Mouse (Mus musculus) adrenal gland, adult (tissue): ENCODE measurements around the gene Bach2.

ENCODE experiments used
- DNase-seq, 2 experiments: peaks; one replicate each; pipeline ENCODE4 v3.0.0; 2022 to 2023; ENCODE audit warnings: low spot score in 1 of 2; ENCODE audit not compliant: inconsistent age in 2 of 2

Bach2 gene

DNA sequence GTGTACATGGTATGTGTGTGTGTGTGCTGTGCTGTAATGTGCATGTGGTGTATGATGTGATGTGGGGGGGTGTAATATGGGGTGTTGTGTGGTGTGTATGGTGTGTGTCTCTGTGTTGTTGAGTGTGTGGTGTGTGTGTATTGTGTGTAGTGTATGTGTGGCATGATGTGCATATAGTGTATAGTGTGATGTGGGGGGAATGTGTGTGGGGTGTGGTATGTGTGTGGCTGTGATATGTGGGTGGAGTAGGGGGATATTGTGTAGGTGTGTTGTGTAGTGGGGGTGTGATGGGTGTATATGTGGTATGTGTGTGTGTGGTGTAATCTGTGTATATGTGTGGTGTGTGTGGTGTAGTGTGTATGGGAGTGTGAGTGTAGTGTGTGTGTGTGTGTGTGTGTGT, 15.0 kb upstream of the Bach2 start:
- DNase-seq, result no peak

GRCm38 (mm10) chr4:32225191-32225590, 13.4 kb upstream of the Bach2 start:
- DNase-seq, result no peak

- DNase-seq, result no peak
Measured at GRCm38 (mm10) chr4:32227970-32228557, 10.5 kb upstream of the Bach2 start.

DNA sequence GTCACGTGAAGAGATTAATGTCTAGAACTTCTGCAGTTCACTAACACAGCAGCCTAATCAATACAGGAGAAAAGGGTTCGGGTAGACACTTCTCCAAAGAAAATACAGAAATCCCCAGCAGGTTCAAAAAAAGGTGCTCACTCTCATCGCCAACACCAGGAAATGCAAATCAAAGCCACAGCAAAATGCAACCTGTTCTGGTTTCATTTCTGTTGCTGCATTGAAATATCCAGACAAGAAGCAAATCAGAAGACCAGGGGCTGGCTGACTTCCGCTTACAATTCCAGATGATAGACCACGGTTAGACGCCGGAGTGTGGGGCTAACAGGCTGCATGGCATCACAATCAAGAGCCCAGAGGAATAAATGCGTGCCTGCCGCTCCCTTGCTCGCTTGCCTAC, 9.3 kb upstream of the Bach2 start:
- DNase-seq, result no peak

DNA sequence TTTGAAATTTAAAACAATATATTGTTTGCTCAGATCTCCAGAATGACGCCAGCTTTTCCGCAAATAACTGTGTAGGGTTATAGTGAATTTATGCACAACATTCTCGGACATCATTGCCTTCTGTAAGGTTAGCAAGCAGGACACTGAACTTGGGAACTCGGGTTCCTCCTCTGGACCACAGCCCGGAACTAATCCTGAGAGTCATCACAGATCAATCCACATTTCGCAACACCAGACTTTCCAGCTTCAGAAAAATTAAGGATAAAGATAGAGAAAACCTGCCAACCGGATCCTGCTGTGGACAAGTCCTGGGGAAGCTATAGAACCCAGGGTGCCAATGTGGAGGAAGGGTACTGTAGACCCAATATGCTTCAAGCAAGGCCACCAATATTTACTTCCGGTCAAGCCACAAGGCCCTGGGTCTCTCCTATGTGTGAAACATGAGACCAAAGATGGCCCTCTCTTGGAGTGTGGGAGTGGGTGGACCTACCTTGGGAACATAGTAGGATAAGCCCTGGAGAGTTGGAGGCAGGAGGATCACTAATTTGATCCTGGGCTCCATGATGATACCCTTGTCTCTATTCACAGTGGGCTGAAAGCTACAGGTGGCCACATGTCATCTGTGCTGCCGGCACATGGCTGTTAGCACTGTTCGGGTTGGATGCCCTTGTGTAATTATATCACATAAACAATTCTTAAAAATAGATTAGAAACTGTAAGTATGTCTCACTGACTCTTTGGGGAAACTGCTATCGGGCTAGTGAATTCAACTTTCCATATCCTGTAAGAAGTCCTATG, 7.1 kb upstream of the Bach2 start:
- no peak for DNase-seq

GRCm38 (mm10) chr4:32235920-32236705, 2.5 kb upstream of the Bach2 start:
- no peak for DNase-seq

DNA sequence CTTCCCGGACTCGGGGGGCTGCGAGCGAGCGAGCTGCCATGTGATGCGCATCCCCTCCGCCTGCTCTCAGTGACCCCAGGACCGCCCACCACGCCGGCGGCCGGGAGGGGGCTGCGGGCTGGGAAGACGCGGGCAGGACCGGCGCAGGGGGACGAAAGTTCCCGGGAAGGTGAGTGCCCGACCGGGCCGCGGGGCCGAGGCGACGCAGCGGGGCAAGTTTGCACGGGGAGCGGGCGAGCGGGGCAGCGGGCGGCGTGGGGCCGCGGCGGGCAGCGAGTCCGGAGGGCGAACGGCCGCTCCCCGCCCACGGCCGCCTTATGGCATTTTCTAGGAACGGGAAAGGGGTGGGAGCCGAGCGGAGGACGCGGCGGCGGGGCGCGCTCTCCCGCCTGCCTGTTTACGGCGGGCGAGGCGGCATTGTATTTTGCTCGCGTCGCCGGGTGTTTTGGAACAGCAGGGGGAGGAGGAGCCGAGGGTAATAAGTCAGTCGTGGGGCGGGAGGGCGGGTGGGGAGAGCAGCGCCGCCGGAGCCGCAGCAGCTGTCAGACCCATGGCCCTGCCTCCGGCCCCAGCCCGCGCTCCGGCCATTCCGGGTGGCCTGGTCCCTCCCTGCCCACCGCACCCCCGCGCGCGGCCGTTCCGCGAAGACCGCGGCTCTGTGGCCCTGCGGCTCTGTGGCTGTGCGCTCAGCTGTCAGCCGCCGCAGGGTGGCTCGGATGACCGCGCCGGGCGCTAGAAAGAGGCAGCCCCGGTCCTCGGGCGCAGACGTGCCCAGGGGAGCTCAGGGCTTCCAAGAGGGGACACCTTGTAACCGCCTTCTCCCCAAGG, 531 bp downstream of the Bach2 start:
- DNase-seq, result peak; percentile 69 to 88

DNA sequence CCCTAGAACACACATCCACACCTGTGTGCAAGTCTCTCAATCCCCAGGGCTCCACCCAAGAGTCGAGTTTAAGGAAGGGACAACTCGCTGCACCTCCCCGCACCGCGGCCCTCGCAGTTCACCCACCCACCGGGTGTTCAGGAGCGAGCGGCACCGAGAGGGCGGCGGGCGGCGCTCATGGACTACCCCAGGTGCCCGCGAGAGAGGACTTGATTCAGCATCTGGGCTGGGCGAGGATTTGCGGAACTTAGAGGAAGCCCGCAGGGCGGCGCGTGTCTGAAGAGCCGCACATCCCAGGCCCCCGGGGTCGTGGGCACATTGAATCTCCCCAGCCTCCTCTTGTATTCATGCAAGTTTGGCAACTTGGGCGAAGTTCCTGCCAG, 1.1 kb downstream of the Bach2 start:
- peak in 1 of 2 experiments; percentile 55 for DNase-seq

DNA sequence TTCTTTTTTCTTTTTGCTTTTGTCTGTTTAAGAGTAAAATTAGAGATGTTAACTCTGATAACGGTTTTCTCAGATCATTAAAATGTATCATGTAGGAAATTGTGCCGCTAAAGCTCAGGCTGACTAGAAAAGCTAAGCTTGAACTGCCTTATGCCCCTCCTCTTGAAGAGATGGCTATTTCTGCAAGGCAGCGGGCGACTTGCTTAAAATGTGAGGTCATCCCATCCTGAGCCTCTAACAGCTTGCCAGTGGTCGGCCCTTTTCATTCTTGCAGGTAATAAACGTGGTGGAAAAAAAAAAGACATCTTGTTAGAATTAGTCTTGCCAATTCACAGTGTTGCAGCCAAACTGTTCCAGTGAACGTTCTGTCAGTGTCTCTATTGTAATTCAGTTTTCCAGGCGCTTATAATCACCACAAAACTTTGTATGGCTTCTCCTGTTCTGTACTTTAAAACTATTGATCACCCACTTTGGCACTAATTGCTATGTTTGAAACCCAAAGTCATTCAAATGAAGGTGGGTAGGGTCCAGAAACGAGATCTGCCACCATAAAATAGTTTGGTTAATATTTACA, 1.9 kb downstream of the Bach2 start:
- no peak for DNase-seq

GRCm38 (mm10) chr4:32241351-32241980, 2.9 kb downstream of the Bach2 start:
- no peak for DNase-seq

- DNase-seq, result no peak
Measured at GRCm38 (mm10) chr4:32242122-32242615, 3.6 kb downstream of the Bach2 start.

DNA sequence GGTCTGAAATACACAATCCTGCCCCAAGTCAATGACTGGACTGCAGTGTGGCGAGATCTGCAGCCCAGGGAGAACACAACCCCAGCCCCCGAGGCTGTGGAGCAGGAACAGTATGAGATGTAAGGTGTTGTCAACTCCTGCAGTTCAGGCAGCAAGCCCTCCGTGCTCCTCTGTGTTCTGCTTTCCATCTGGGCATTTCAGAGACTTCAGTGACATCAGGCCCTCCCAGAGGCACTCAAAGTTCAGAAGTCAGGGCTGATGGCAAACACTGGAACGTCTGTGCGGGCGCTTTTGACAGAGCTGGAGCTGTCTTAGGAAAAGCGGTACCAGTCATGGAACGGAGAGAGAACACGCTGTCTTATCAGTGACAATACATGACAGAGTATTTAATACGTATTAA, 4.9 kb downstream of the Bach2 start:
- DNase-seq, result no peak

DNA sequence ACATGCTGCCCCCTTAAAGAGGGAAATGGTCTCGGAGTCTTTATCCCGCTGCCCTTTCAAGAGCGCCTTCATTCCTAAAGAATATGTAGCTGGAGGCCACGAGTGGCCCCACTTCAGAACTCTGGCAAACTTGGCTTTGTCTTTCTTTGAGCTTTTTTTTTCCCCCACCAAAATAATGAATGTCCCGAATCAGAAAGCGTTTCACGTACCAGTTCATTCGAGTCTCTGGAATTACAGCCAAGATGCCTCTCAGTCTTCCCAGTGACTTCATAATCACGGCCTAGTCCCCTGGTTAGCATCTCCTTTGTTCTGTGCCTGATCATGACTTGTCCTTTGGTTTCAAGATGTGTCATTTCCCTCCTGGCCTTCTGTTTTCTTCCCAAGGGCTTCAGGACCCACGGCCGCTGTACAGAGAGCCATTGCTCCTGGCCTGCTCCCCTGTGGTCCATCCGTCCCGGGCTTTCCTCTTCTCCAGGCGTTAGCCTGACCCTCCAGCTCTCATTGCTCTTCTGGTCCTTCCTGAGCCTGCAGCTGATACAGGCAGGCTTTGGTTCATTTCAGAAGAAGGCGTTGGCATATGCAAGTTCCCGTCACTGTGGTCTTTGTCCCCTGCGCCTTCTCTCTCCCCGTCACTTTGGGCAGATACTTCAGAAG, 5.6 kb downstream of the Bach2 start:
- no peak for DNase-seq

- peak in 1 of 2 experiments; percentile 48 for DNase-seq
Measured at GRCm38 (mm10) chr4:32245586-32245985, 7.0 kb downstream of the Bach2 start.

DNA sequence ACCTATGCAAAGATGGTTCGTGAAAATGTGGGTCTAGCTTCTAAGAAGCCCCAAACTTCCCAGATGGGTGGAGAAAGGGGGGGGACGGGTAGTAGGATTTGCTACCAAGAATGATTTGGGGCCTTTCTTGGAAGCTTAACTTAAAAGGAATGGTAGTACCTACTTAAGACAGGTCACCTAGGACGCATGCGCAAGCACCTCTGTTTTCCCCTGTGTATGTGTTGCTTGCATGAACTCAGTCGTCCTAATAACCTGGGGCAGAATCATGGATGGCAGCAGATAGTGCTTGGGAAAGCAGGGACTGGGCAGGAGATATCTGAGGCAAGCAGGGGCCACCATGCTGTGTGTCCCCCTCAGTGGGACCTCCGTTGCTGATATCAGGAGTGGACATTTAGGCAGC, 7.4 kb downstream of the Bach2 start:
- DNase-seq, result no peak

DNA sequence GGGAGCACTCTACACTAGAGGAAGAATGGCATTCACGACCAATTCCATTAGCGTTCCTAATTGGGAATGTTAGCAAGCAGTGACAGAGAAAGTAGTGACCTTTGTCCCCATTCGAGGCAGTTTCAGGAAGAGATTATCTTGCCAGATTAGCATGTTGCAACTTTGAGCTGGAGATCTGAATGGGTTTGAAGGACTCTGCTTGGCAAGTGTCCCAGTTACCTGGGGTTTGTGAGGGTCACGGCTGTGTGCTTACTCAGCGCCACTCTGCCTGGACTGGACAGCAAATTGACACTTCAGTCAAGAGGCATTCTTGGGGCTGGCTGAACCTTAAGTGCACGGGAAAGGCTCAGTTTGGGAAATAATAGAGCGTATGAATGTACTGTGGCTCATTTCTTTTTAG, 8.2 kb downstream of the Bach2 start:
- peak; percentile 22 to 89 for DNase-seq

- DNase-seq, result peak in 1 of 2 experiments; percentile 28
Measured at GRCm38 (mm10) chr4:32247463-32248113, 9.0 kb downstream of the Bach2 start.

DNA sequence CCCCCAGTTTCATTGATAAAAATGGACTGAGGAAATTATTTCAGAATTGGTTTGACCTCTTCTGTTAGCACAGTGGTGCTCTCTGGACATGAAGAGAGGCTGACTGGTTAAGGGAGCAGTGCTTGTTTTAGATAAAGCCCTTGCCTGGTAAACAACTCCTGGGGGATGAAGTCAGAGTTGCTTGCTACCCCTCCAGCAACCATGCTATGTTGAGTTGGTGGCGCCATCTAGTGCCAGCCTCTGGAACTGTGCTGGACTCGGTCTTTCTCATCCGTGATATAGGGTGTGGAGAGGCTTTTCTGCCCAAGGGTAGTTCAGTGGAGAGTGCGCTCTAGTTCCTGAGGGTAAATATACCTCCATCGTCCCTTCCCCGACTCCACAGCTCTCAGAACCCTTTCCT, 9.6 kb downstream of the Bach2 start:
- DNase-seq, result peak; percentile 72 to 93

DNA sequence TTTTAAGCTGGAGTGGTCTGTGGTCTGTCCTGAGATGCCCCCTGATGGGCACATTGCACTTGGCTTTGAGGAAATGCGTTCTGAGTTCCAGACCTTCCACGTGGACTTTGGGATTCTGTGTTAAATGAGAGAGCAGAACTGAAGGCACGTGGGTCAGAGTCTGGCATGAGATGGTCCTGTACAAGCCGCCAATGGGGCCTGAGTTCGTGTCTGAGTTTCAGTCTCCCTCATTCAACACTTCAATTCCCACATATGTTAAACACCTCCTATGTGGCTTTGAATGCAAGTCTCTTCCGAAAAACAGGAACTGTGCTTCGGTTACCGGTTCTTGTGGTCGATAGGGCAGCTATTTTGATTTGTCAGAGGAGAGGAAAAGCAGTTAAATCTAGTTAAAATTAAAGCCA, 10.4 kb downstream of the Bach2 start:
- DNase-seq, result peak in 1 of 2 experiments; percentile 36
